8 mouse cellular contexts compared by ENCODE assay signal in genomic region chr5:144875892-144876291, GRCm38 (mm10).
DNase-seq lines count a peak whose midpoint lies in the region; ATAC-seq and TF ChIP-seq lines count a peak whose summit lies in the region.

No protein-coding gene starts in this region.

- H3K9ac ChIP-seq in kidney, embryonic 16.5 days (replicated peaks; ENCODE audit: low read length): no peak overlapping the region
- H3K9ac ChIP-seq in liver, embryonic 14.5 days (replicated peaks): no peak overlapping the region
- H3K9ac ChIP-seq in stomach, embryonic 14.5 days (replicated peaks; ENCODE audit: low read depth, low read length): no peak overlapping the region

- intact Hi-C loops in gastrocnemius, adult 2 months (cut with DNase I): loop anchor here (5.0 kb wide), 1 partner anchor 79 kb away; no protein-coding TSS in a partner anchor

- H3K9me3 ChIP-seq in kidney, embryonic 16.5 days (ENCODE audit: low read length): no peaks in the 10 kb centered on the region
- H3K9me3 ChIP-seq in liver, embryonic 14.5 days (ENCODE audit: control insufficient read depth, low read length): no peaks in the 10 kb centered on the region
- H3K9me3 ChIP-seq in stomach, embryonic 14.5 days (ENCODE audit: control insufficient read depth, low read depth, low read length): no peaks in the 10 kb centered on the region

- H3K27ac ChIP-seq in gastrocnemius, adult 2 months: no peak overlapping the region
- H3K27ac ChIP-seq in kidney, embryonic 16.5 days (ENCODE audit: low read length): no peak overlapping the region
- no peak overlapping the region for H3K27ac ChIP-seq in liver, embryonic 14.5 days
- H3K27ac ChIP-seq in stomach, embryonic 14.5 days (ENCODE audit: low read length): no peak overlapping the region

- no peaks in the 10 kb centered on the region for H3K27me3 ChIP-seq in kidney, embryonic 16.5 days (ENCODE audit: insufficient read depth, low read length)
- no peaks in the 10 kb centered on the region for H3K27me3 ChIP-seq in liver, embryonic 14.5 days (ENCODE audit: control insufficient read depth, insufficient read depth, low read length)
- H3K27me3 ChIP-seq in stomach, embryonic 14.5 days (ENCODE audit: control insufficient read depth, insufficient read depth, low read length): no peaks in the 10 kb centered on the region

- 19% methylated on average over 13 of the region's 13 CpGs for WGBS in kidney, embryonic 16.5 days
- WGBS in liver, embryonic 14.5 days (ENCODE audit: insufficient replicate concordance): 5% methylated on average over 13 of the region's 13 CpGs
- 8% methylated on average over 13 of the region's 13 CpGs for WGBS in stomach, embryonic 14.5 days

- no peak for TF ChIP-seq EP300 in liver, embryonic 14.5 days (IDR thresholded peaks at IDR 0.05; ENCODE audit: low read depth)

- peak; percentile 75 for DNase-seq in 416B (ENCODE audit: low read depth)
- peak; percentile 65 for DNase-seq in MN1 (ENCODE audit: low spot score)
- DNase-seq in cerebellum, postnatal 10 days: peak; percentile 87 to 92
- DNase-seq in gastrocnemius, adult 2 months: peak; percentile 80
- peak; percentile 22 to 45 (median 40) for DNase-seq in liver, embryonic 14.5 days (ENCODE audit: low read depth in 3 of 3, low spot score in 3 of 3)
- peak; percentile 35 to 46 for DNase-seq in natural killer cell, adult 2 months (ENCODE audit: low spot score in 2 of 2)

- H3K4me2 ChIP-seq in kidney, embryonic 16.5 days (replicated peaks; ENCODE audit: low read depth, low read length): no peak overlapping the region
- no peak overlapping the region for H3K4me2 ChIP-seq in liver, embryonic 14.5 days (ENCODE audit: low read depth)
- H3K4me2 ChIP-seq in stomach, embryonic 14.5 days (replicated peaks; ENCODE audit: low read depth, low read length): no peak overlapping the region

- TF ChIP-seq CTCF in gastrocnemius, adult 2 months (IDR thresholded peaks at IDR 0.05): no peak; the same call in 1 of the 2 replicates
- TF ChIP-seq CTCF in liver, embryonic 14.5 days (IDR thresholded peaks at IDR 0.05; ENCODE audit: low read depth): peak; percentile 98

- peaks cover 26% of the 10 kb centered on the region for H3K36me3 ChIP-seq in kidney, embryonic 16.5 days (ENCODE audit: insufficient read depth, low read length)
- H3K36me3 ChIP-seq in liver, embryonic 14.5 days (replicated peaks; ENCODE audit: control insufficient read depth, insufficient read depth, low read depth): no peaks in the 10 kb centered on the region
- peaks cover 22% of the 10 kb centered on the region; the same call in 1 of the 2 replicates for H3K36me3 ChIP-seq in stomach, embryonic 14.5 days (ENCODE audit: control insufficient read depth, insufficient read depth, low read length)

- no peak overlapping the region for H3K4me3 ChIP-seq in gastrocnemius, adult 2 months
- no peak overlapping the region for H3K4me3 ChIP-seq in kidney, embryonic 16.5 days (ENCODE audit: low read length)
- no peak overlapping the region for H3K4me3 ChIP-seq in liver, embryonic 14.5 days (ENCODE audit: insufficient read depth in 1 of 2, low read depth in 2 of 2, low read length in 2 of 2)
- H3K4me3 ChIP-seq in stomach, embryonic 14.5 days (ENCODE audit: low read depth, low read length): no peak overlapping the region

- H3K4me1 ChIP-seq in kidney, embryonic 16.5 days (ENCODE audit: insufficient read depth, low read length): 0 out of 2 replicates have a peak, but pooled peaks cover 3% of the 10 kb centered on the region
- no peaks in the 10 kb centered on the region for H3K4me1 ChIP-seq in liver, embryonic 14.5 days (replicated peaks; ENCODE audit: control insufficient read depth in 2 of 2, insufficient read depth in 2 of 2, low read length in 1 of 2)
- H3K4me1 ChIP-seq in stomach, embryonic 14.5 days (ENCODE audit: control insufficient read depth, insufficient read depth, low read length): no peaks in the 10 kb centered on the region

- ATAC-seq in kidney, embryonic 16.5 days (ENCODE audit: low FRiP score, low TSS enrichment): peak; percentile 54; the same call in 1 of the 2 replicates
- ATAC-seq in liver, embryonic 14.5 days (ENCODE audit: insufficient read depth): peak; percentile 53; the same call in 1 of the 2 replicates
- peak; percentile 44; the same call in 1 of the 2 replicates for ATAC-seq in stomach, embryonic 14.5 days (ENCODE audit: insufficient number of reproducible peaks, insufficient read depth, low FRiP score, low read depth)
